Mouse (Mus musculus): ENCODE measurements around the gene Pank4. TPM values are rescaled to one million over a fixed set of nuclear protein-coding genes. Genes with fewer than 3 reads are reported as not detected.
A peak's percentile ranks its signal among the peaks of the same experiment; 100 is the strongest.

Pank4 gene
- total and polyA plus RNA-seq, 2 experiments from 2014 or later = 25.2 to 40.9 TPM

DNA sequence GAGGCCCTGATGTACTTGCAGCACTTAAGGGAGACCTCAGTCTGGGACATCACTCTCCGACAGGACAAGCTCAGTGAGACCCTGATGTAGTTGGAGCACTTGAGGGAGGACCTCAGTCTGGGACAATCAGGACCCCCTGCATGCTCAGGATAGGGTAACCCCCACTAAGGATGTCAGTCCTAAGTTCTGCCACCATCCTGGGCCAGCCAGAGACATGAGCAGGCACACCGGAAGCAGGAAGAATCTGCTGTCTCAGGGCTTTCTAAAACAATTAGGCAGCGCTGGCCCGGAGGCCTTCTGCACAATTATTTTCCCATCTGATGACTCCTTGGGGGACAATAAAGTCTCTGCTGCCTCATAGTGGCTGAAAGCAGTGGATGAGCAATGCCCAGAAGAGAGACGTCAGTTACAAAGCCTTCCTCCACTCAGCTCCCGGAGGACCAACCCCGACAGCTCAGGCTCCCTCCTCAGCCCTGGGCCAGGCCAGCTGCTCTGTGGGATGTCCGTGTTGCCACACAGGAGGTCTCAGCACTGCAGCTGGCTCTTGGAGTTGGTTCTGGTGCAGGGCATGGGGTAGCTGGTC lies 32.7 kb downstream of the Pank4 start:
- H3K27ac ChIP-seq = no peak overlapping the region
- H3K27me3 ChIP-seq (ENCODE audit: insufficient read depth, low read length) = no peaks in the 10 kb centered on the region
- 0 out of 2 replicates have a peak overlapping the region, but pooled peaks have one; percentile 10 for H3K9ac ChIP-seq (replicated peaks; ENCODE audit: low read length)
- no peak overlapping the region for H3K4me3 ChIP-seq (ENCODE audit: low read length)
- DNase-seq (ENCODE audit: low spot score) (peak; percentile 79), ATAC-seq (peak; percentile 62)
- no peak overlapping the region for H3K4me2 ChIP-seq (ENCODE audit: low read depth, low read length)
- peak; percentile 52 for TF ChIP-seq CTCF (IDR thresholded peaks at IDR 0.05; ENCODE audit: low read depth)
- no peaks in the 10 kb centered on the region for H3K4me1 ChIP-seq (ENCODE audit: insufficient read depth, low read length)
- WGBS = 19% methylated on average over 8 of the region's 8 CpGs
- no peaks in the 10 kb centered on the region for H3K9me3 ChIP-seq (ENCODE audit: low read length)
- peaks cover 7% of the 10 kb centered on the region for H3K36me3 ChIP-seq (ENCODE audit: insufficient read depth, low read length)

DNA sequence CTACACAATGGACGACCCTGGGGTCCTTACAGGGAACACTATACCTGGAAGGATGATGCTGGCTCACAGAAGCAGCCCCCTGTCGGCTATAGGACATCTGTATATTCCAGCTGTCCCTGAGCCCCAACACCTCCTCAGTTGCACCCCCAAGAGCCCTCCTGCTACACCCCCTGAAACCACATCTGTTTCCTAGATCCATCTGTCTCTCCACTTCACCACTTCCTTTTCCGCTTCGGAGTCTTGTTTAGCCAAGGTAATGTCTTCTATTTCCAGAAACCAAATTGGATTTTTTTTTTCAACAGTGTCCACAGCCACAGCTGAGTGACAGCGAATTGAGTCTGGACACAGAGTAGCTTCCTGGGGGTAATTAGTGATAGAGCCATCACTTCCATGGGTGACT lies 35.5 kb downstream of the Pank4 start:
- Histone ChIP-seq H3K4me2 (ENCODE audit: low read depth, low read length) (no peak overlapping the region), H3K27ac (no peak overlapping the region), H3K27me3 (ENCODE audit: insufficient read depth, low read length) (no peaks in the 10 kb centered on the region), H3K9ac (replicated peaks; ENCODE audit: low read length) (no peak overlapping the region), H3K4me1 (ENCODE audit: insufficient read depth, low read length) (no peaks in the 10 kb centered on the region), H3K9me3 (ENCODE audit: low read length) (no peaks in the 10 kb centered on the region), H3K4me3 (ENCODE audit: low read length) (no peak overlapping the region), H3K36me3 (ENCODE audit: insufficient read depth, low read length) (peaks cover 7% of the 10 kb centered on the region)
- ATAC-seq (no peak), DNase-seq (ENCODE audit: low spot score) (no peak)
- TF ChIP-seq CTCF (IDR thresholded peaks at IDR 0.05; ENCODE audit: low read depth) = no peak
- WGBS = 86% methylated on average over 5 of the region's 5 CpGs

DNA sequence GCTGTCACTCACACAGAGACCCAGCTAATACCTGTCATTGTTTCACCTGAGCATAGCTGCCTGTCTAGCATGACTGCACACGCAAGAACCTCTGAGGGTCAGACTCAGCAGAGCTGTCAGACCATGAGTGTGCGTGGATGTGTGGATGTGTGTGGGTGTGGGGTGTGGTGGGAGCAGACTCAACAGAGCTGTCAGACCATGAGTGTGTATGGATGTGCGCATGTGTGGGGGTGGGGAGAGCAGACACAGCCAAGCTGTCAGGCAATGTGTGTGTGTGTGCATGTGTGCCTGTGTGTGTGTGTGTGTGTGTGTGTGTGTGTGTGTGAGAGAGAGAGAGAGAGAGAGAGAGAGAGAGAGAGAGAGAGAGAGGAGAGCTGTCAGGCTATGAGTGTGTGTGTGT lies 41.4 kb downstream of the Pank4 start:
- 0 out of 2 replicates have a peak, but pooled peaks have one; percentile 36 for ATAC-seq
- H3K9me3 ChIP-seq (ENCODE audit: low read length) = no peaks in the 10 kb centered on the region
- WGBS = 91% methylated on average over 3 of the region's 3 CpGs

DNA sequence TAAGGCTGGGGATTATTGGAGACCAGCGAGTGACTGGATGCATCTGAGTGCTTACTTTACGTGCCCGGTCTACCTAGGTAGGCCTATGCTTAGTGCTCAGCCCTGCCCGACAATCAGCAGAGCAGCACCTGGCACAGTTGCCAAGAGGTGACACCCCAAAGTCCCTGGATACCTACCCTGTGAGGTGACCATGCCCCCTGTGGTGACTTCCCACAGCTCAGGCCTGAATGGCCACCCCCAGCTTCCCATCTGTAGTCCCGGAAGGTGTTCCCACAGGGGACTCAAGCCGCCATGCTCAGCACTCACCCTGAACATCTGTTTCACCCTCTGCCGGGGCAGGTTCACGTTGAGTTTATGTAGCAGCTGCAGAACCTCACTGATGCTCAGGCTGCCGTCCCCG lies 42.4 kb downstream of the Pank4 start:
- Histone ChIP-seq H3K9me3 (ENCODE audit: low read length) (no peaks in the 10 kb centered on the region), H3K4me3 (ENCODE audit: low read length) (no peak overlapping the region), H3K27me3 (ENCODE audit: insufficient read depth, low read length) (no peaks in the 10 kb centered on the region), H3K4me1 (ENCODE audit: insufficient read depth, low read length) (peaks cover 10% of the 10 kb centered on the region), H3K36me3 (ENCODE audit: insufficient read depth, low read length) (no peaks in the 10 kb centered on the region), H3K27ac (no peak overlapping the region), H3K4me2 (ENCODE audit: low read depth, low read length) (no peak overlapping the region), H3K9ac (replicated peaks; ENCODE audit: low read length) (no peak overlapping the region)
- DNase-seq (ENCODE audit: low spot score) (no peak), ATAC-seq (no peak)
- 54% methylated on average over 10 of the region's 10 CpGs for WGBS
- TF ChIP-seq CTCF (IDR thresholded peaks at IDR 0.05; ENCODE audit: low read depth) = no peak

More for the DNA sequence above, 41.4 kb downstream of the Pank4 start:
- H3K4me3 ChIP-seq (ENCODE audit: low read length) = no peak overlapping the region
- TF ChIP-seq CTCF (IDR thresholded peaks at IDR 0.05; ENCODE audit: low read depth) = no peak
- no peak overlapping the region for H3K4me2 ChIP-seq (ENCODE audit: low read depth, low read length)
- no peak overlapping the region for H3K27ac ChIP-seq
- H3K4me1 ChIP-seq (ENCODE audit: insufficient read depth, low read length) = 0 out of 2 replicates have a peak, but pooled peaks cover under 1% of the 10 kb centered on the region
- no peak for DNase-seq (ENCODE audit: low spot score)
- H3K36me3 ChIP-seq (ENCODE audit: insufficient read depth, low read length) = no peaks in the 10 kb centered on the region
- H3K27me3 ChIP-seq (ENCODE audit: insufficient read depth, low read length) = no peaks in the 10 kb centered on the region
- H3K9ac ChIP-seq (replicated peaks; ENCODE audit: low read length) = no peak overlapping the region

DNA sequence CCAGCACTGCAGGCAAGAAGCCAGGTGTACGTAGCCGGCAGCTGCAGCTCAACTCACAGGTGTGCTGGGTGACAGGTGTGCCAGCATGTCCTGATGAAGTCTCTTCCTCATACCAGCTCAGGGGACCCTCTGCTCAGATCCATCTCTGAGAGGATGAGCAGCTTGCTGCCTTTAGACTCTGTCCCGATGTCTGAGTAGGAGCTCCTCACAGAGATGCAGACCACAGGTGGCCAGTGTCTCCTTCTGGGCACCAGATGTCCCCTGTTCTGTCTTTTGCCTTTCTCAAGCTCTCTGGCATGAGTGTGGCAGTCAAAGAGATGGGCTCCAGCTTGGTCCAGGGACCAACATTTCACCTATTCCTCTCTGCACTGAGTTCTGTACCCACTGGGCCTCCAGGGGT lies 43.7 kb downstream of the Pank4 start:
- 83% methylated on average over 3 of the region's 3 CpGs for WGBS
- no peak for DNase-seq (ENCODE audit: low spot score)
- no peaks in the 10 kb centered on the region for H3K36me3 ChIP-seq (ENCODE audit: insufficient read depth, low read length)

DNA sequence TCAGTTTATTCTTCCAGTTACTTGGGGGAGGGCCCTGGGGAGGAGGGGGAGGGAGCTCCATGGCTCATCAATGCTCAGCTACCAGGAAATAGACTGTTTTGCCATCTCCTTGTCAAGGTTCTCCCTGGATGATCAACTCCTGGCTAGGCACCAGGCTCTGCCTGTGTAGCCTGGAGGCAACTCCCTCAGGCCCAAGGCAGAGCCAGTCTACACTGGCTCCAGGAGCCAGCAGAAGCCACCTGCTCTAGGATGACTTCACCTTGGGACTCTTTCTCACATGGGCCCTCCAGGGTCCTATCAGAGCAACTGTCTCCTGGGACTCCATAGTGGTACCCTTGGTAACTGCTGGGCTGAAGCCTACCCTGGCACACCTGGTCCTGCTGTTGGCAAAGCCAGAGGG lies 44.2 kb downstream of the Pank4 start:
- DNase-seq (ENCODE audit: low spot score) (no peak), ATAC-seq (no peak)
- no peak overlapping the region for H3K4me3 ChIP-seq (ENCODE audit: low read length)
- no peaks in the 10 kb centered on the region for H3K27me3 ChIP-seq (ENCODE audit: insufficient read depth, low read length)
- no peak for TF ChIP-seq CTCF (IDR thresholded peaks at IDR 0.05; ENCODE audit: low read depth)
- H3K4me2 ChIP-seq (ENCODE audit: low read depth, low read length) = no peak overlapping the region
- H3K27ac ChIP-seq = no peak overlapping the region
- H3K36me3 ChIP-seq (ENCODE audit: insufficient read depth, low read length) = no peaks in the 10 kb centered on the region
- H3K9ac ChIP-seq (replicated peaks; ENCODE audit: low read length) = no peak overlapping the region
- peaks cover 15% of the 10 kb centered on the region for H3K4me1 ChIP-seq (ENCODE audit: insufficient read depth, low read length)
- H3K9me3 ChIP-seq (ENCODE audit: low read length) = no peaks in the 10 kb centered on the region

More for the DNA sequence above, 43.7 kb downstream of the Pank4 start:
- Histone ChIP-seq H3K9me3 (ENCODE audit: low read length) (no peaks in the 10 kb centered on the region), H3K9ac (replicated peaks; ENCODE audit: low read length) (no peak overlapping the region), H3K4me1 (ENCODE audit: insufficient read depth, low read length) (peaks cover 15% of the 10 kb centered on the region), H3K27me3 (ENCODE audit: insufficient read depth, low read length) (no peaks in the 10 kb centered on the region), H3K4me3 (ENCODE audit: low read length) (no peak overlapping the region), H3K4me2 (ENCODE audit: low read depth, low read length) (no peak overlapping the region), H3K27ac (no peak overlapping the region)
- TF ChIP-seq CTCF (IDR thresholded peaks at IDR 0.05; ENCODE audit: low read depth) = no peak
- ATAC-seq = no peak

DNA sequence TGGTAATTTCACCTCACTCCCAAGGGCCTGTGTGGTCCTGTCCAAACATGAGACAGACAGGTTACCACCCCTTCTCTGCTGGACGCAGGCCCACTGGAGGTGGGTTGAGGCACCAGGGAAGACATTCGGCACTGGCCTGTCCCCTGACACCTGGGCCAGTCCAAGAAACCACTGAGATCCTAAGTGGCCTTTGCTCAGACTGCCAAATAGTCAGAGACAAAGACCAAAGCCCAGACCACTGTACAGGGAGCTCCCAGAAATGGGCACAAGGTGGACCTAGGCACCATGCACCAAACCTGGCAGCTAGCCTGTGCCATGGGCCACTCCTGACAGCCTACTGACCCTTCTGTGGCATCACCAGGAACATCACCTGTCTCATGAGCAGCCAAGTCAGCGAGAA lies 45.3 kb downstream of the Pank4 start:
- Histone ChIP-seq H3K4me1 (ENCODE audit: insufficient read depth, low read length) (peaks cover 15% of the 10 kb centered on the region), H3K36me3 (ENCODE audit: insufficient read depth, low read length) (no peaks in the 10 kb centered on the region), H3K9me3 (ENCODE audit: low read length) (no peaks in the 10 kb centered on the region), H3K4me2 (ENCODE audit: low read depth, low read length) (no peak overlapping the region), H3K27ac (no peak overlapping the region), H3K4me3 (ENCODE audit: low read length) (no peak overlapping the region), H3K9ac (replicated peaks; ENCODE audit: low read length) (no peak overlapping the region), H3K27me3 (ENCODE audit: insufficient read depth, low read length) (no peaks in the 10 kb centered on the region)
- 85% methylated on average over 3 of the region's 3 CpGs for WGBS
- no peak for TF ChIP-seq CTCF (IDR thresholded peaks at IDR 0.05; ENCODE audit: low read depth)
- ATAC-seq (no peak), DNase-seq (ENCODE audit: low spot score) (no peak)
